Mouse (Mus musculus) intestine, postnatal 0 days (tissue): ENCODE results near the gene Gpha2. TPM values are rescaled to one million over a fixed set of nuclear protein-coding genes. Genes with fewer than 3 reads are reported as not detected.

Experiments
- ATAC-seq: fragments of 200-750 bp; cut with Nextera tagmentation; 2 replicates; pipeline ENCODE4 v1.8.0; 2017; ENCODE audit warnings: mild to moderate bottlenecking, moderate TSS enrichment, moderate library complexity
- H3K27ac ChIP-seq: fragments of 300-500 bp; sonication (generic); 2 replicates; pipeline ENCODE4 v1.5.1; 2014; ENCODE audit warnings: mild to moderate bottlenecking, low read depth, low read length, moderate library complexity
- H3K27me3 ChIP-seq: fragments of 300-500 bp; sonication (generic); replicated peaks from 2 replicates; pipeline ENCODE4 v1.6.1; 2014; ENCODE audit warnings: low read length, mixed read lengths; ENCODE audit not compliant: control insufficient read depth, insufficient read depth
- H3K36me3 ChIP-seq: fragments of 300-500 bp; sonication (generic); 2 replicates; pipeline ENCODE4 v1.6.1; 2014; ENCODE audit warnings: mild to moderate bottlenecking, moderate library complexity; ENCODE audit not compliant: control insufficient read depth, insufficient read depth
- H3K4me1 ChIP-seq: fragments of 300-500 bp; sonication (generic); replicated peaks from 2 replicates; pipeline ENCODE4 v1.6.1; 2014; ENCODE audit warnings: antibody characterized with exemption, low read length, mixed read lengths; ENCODE audit not compliant: control insufficient read depth, insufficient read depth
- H3K4me2 ChIP-seq: fragments of 300-500 bp; sonication (generic); replicated peaks from 2 replicates; pipeline ENCODE4 v1.6.1; 2014; ENCODE audit warnings: low read depth, mild to moderate bottlenecking, moderate library complexity
- H3K4me3 ChIP-seq: fragments of 300-500 bp; sonication (generic); 2 replicates; pipeline ENCODE4 v1.5.1; 2014; ENCODE audit warnings: low read depth, low read length
- H3K9ac ChIP-seq: fragments of 300-500 bp; sonication (generic); 2 replicates; pipeline ENCODE4 v1.6.1; 2014; ENCODE audit warnings: mild to moderate bottlenecking, low read depth, low read length
- H3K9me3 ChIP-seq: fragments of 300-500 bp; sonication (generic); 2 replicates; pipeline ENCODE4 v1.6.1; 2016; ENCODE audit warnings: mixed run types; ENCODE audit not compliant: control insufficient read depth
- CTCF ChIP-seq: sonication (generic); IDR thresholded peaks from 2 replicates; pipeline ENCODE4 v1.5.1; 2016; ENCODE audit warnings: low read depth, mild to moderate bottlenecking, control low read depth, antibody characterized with exemption, moderate library complexity
- whole genome bisulfite sequencing: fragments of 180-500 bp; shearing (Covaris S2); extraction: QIAGEN DNeasy Blood & Tissue Kit; methylation state at CpG from one replicate; pipeline ENCODE4 v1.1.7; 2014; 5-methylcytosine and 5-hydroxymethylcytosine counted together
- polyA plus RNA-seq: library from polyadenylated mRNA; unstranded; fragments of >200 nt; fragmentation: Nextera tagmentation; extraction: Ambion mirVana; gene quantifications from 2 replicates; pipeline ENCODE4 v1.2.1, GENCODE M21; 2015

Gene Gpha2
- polyA plus RNA-seq, 1 experiment from 2014 or later = 0.34 TPM

DNA sequence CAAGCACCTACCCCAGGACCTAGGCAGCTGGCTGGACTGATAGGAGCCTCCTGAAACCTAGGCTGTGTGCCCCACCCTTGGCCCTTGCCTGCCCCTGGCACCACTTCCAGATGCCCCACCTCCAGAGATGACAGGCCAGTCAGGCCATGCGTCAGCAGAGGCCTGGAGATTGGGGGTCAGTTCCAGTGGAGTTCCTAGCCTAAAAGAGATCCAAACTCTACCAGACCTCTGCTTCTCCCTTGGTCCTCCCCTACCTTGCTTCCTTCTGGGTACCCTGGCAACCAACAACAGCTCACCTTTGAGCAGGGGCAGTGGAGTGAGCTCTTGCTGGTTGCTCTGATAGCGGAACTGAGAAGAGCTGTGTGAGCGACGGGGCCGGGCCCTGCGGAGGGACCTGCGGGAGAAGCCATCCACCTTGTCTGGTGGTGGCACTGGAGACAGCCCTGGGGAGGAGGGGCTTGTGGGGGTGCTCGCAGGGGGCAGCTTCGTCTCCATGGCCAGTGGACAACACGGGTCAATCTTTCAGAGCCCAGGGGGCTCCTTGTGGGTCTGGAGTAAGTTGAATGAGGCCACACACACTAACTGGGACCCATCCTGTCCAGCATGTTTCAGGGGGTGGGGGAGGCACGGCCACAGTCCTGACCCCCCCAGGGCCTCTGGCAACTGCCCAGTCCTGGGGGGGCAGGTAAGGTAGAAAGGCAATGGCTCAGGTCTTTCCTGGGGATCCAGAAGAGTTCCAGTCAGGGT lies 8.3 kb downstream of the Gpha2 start:
- H3K4me3 ChIP-seq = peak overlapping the region; percentile 71
- no peaks in the 10 kb centered on the region for H3K27me3 ChIP-seq
- H3K27ac ChIP-seq = no peak overlapping the region
- 61% methylated on average over 11 of the region's 11 CpGs for WGBS
- ATAC-seq = no peak
- H3K9me3 ChIP-seq = no peaks in the 10 kb centered on the region
- H3K9ac ChIP-seq = peak overlapping the region; percentile 74; the same call in 1 of the 2 replicates
- peaks cover 30% of the 10 kb centered on the region for H3K36me3 ChIP-seq
- H3K4me1 ChIP-seq = peaks cover 8% of the 10 kb centered on the region; the same call in 1 of the 2 replicates
- peak overlapping the region; percentile 88 for H3K4me2 ChIP-seq
- TF ChIP-seq CTCF = no peak

DNA sequence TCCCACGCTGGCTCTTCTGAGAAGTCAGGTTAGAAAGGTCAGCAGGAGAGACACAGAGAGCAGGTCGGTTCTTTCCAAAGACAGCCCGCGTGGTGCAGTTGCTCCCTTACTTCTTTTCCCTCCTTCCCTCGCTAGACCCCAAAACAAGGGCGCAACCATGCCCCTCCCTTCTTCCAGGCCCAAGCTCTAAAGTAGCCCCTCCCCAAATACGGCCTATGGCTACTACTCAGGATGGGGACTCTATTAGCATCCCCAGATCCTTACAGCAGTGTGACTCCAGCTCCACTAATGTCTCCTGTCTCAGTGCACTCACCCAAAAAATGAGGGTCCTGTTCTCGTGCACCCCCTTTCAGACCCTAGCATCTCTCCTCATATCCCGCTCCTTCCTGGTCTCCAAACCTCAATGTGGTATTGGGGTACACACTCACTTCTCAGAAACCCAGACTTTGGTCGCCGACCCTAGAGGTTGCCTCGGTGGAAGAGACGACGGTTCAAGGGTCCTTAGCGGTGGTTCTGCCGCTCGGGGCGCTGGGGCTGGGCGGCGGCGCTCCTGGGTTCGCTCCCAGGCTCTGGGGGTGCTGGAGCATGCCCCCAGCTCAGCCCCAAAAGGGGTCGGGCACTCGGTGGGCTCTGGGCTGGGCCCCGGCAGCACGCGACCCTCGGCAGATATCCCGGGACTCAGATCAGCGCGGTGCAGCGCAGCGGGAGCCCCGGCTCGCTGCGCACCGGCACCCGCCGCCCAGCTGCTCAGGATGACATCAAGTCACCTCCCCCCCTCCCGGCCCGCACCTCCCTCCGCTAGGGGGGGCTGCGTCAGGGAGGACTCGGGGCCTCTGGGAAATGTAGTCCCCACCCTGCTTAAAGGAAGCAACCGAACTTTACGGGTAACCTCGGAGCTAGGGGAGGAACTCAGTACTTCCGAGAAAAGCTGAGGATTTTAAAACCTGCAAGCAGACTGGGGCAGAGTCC lies 9.2 kb downstream of the Gpha2 start, which contains the start of gene Ppp2r5b:
Gene Ppp2r5b, minus strand, starts transcription at position 789 of the 969 bp plus-strand sequence.
- peak; percentile 95 for ATAC-seq
- H3K27me3 ChIP-seq = no peaks in the 10 kb centered on the region
- H3K4me1 ChIP-seq = peaks cover 8% of the 10 kb centered on the region; the same call in 1 of the 2 replicates
- H3K9me3 ChIP-seq = no peaks in the 10 kb centered on the region
- peak; percentile 71 for TF ChIP-seq CTCF
- peak within 1 kb of the TSS; percentile 88 for H3K4me2 ChIP-seq
- peak within 1 kb of the TSS; percentile 74 for H3K9ac ChIP-seq
- H3K4me3 ChIP-seq = peak within 1 kb of the TSS; percentile 71
- 5% methylated on average over 48 of the region's 48 CpGs for WGBS
- H3K27ac ChIP-seq = peak within 1 kb of the TSS; percentile 96
- H3K36me3 ChIP-seq = peaks cover 22% of the 10 kb centered on the region

DNA sequence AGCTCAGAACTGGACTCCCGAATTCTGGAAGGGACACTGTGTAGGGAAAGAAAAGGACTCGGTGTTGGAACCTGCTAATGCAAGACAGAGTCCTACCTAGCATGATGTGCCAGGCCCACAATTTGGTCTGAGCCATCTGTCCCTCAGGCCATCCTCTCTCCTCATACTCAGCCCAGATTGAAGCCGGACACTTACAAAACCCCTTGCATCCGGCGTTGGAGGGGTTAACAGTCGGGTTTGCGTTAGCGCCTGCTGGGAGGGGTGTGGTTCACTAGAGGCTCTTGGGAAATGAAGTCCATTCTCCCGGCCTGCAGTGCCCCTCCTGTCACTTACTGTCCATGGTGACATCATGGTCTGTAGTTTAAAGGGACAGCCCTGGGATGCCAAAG lies 9.9 kb downstream of the Gpha2 start:
- H3K27me3 ChIP-seq = no peaks in the 10 kb centered on the region
- H3K4me1 ChIP-seq = peaks cover 8% of the 10 kb centered on the region; the same call in 1 of the 2 replicates
- H3K4me2 ChIP-seq = peak overlapping the region; percentile 88
- 0% methylated on average over 9 of the region's 9 CpGs for WGBS
- peak overlapping the region; percentile 96 for H3K27ac ChIP-seq
- H3K9me3 ChIP-seq = no peaks in the 10 kb centered on the region
- H3K4me3 ChIP-seq = peak overlapping the region; percentile 71
- TF ChIP-seq CTCF = no peak
- ATAC-seq = peak; percentile 90
- peak overlapping the region; percentile 74 for H3K9ac ChIP-seq
- peaks cover 15% of the 10 kb centered on the region for H3K36me3 ChIP-seq

DNA sequence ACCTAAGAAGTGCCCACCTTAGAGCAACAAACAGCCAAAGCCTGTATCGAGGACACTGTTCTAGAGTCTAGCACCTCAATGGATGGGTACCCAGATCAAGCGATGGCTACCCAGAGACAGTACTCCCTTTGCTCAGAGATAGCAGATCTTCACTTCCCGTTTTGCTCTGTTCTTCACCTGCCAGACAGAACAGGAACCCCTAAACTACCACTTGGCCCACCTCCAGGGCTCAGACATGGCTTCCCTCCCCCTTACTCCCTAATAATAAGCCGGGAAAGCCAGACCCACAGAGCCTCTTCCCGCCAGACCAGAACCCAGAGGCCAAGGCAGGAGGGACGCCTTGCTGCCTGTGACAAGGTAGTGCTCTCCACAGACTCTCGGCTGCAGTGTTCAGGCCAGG lies 10.7 kb downstream of the Gpha2 start:
- no peak for TF ChIP-seq CTCF
- no peaks in the 10 kb centered on the region for H3K9me3 ChIP-seq
- H3K9ac ChIP-seq = no peak overlapping the region
- peaks cover 12% of the 10 kb centered on the region; the same call in 1 of the 2 replicates for H3K36me3 ChIP-seq
- H3K4me3 ChIP-seq = no peak overlapping the region
- WGBS = 75% methylated on average over 7 of the region's 7 CpGs
- H3K4me1 ChIP-seq = peaks cover 8% of the 10 kb centered on the region; the same call in 1 of the 2 replicates
- H3K4me2 ChIP-seq = no peak overlapping the region
- H3K27ac ChIP-seq = no peak overlapping the region
- H3K27me3 ChIP-seq = no peaks in the 10 kb centered on the region
- no peak for ATAC-seq

DNA sequence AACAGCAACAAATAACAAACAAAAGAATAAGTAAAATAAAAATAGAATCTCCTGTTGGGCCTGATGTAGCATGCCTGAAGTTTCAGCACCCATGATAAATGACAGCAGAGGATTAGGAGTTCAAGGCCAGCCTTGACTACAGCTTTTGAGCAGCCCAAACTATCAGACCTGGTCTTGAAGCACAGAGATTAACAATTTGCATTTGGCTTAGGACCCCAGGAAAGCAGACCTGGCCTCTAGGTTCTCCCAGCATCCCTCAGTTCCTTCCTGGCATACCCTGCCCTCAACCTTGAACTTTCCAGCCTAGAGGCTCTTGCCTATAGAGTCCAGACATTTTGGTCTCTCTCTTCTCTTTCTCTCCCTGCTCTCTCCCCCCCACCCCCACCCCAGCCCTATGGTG lies 12.6 kb downstream of the Gpha2 start:
- Histone ChIP-seq H3K36me3 (no peaks in the 10 kb centered on the region; the same call in 1 of the 2 replicates), H3K9ac (no peak overlapping the region), H3K27me3 (no peaks in the 10 kb centered on the region), H3K4me3 (no peak overlapping the region), H3K4me2 (no peak overlapping the region), H3K4me1 (peaks cover 10% of the 10 kb centered on the region; the same call in 1 of the 2 replicates), H3K9me3 (no peaks in the 10 kb centered on the region), H3K27ac (no peak overlapping the region)
- ATAC-seq = no peak
- TF ChIP-seq CTCF = no peak

DNA sequence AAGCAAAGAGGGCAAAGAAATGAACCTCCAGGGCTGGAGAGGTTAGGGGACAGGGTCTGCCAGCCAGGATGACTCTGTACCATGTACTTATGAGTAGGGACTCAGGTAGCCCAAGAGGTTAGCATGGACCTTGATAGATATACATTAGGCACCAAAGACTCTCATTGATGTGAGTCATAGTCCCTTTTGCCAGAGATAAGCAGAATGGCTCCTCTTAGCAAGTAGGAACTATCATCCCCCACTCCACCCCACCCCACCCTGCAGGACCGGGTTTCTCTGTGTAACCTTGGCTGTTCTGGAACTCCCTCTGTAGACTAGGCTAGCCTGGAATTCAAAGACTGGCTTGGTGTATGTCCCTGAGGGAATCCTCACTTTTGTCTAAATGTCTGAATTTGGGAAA lies 14.0 kb downstream of the Gpha2 start:
- 41% methylated on average over 1 of the region's 1 CpGs for WGBS
- no peak overlapping the region; the same call in 1 of the 2 replicates for H3K27ac ChIP-seq
- H3K27me3 ChIP-seq = no peaks in the 10 kb centered on the region
- H3K4me2 ChIP-seq = no peak overlapping the region
- H3K36me3 ChIP-seq = peaks cover 9% of the 10 kb centered on the region; the same call in 1 of the 2 replicates
- ATAC-seq = no peak
- H3K9me3 ChIP-seq = no peaks in the 10 kb centered on the region
- no peak overlapping the region for H3K4me3 ChIP-seq
- H3K9ac ChIP-seq = no peak overlapping the region
- no peak for TF ChIP-seq CTCF
- H3K4me1 ChIP-seq = peaks cover 3% of the 10 kb centered on the region; the same call in 1 of the 2 replicates
